Mouse (Mus musculus): ENCODE results near the gene Hspg2.

Hspg2 gene

DNA sequence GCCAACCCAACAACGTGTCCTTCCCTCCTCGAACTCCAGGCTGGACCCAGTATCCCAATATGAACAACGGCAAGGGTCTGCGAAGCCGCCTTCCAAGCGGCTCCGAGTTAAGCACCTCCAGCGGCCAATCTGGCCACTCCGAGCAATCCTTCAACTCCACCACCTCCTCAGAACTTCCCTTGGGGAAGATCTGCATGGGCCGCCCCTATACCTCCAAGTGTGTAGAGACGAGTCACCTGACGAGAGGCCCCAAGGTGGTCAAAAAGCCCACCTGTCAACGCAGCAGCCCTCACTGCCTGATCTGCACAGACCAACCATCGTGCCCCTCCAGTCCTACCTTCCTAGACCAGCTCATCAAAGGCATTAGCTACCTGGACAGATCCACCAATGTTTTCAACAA, 14.0 kb upstream of the Hspg2 start:
- CTCF ChIA-PET: interaction anchor here in 2 of 4 experiments (1.3 to 2.1 kb wide), 2 partner anchors 11 kb away, joined by 8 to 11 read pairs; no protein-coding TSS in a partner anchor
- POLR2A ChIA-PET: interaction anchor here in 2 of 4 experiments (0.6 to 1.6 kb wide), 3 partner anchors 12 to 774 kb away, joined by 3 to 4 read pairs (median 3); no protein-coding TSS in a partner anchor

DNA sequence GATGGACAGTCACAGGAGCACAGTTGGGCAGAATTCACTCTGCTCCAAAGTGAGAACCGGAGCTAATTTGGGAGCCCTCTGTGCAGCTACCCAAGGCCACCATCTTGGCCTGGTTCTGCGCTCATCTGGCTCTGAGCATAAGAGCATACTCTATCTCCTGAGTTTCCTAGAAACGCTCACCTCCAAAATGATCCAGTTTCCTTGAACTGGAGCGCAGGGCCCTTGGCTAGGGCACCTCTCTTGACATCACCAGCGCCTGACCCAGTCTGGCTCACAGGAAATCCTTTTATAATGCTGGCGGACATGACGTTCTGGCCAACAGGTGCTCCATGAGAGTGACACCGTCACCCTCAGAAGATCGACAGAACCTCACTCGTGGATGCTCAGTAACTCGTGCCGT, 12.0 kb upstream of the Hspg2 start:
- ChIA-PET POLR2A (interaction anchor here in 2 of 4 experiments (0.9 to 1.5 kb wide), 4 partner anchors 9 to 14 kb away, joined by 3 to 4 read pairs (median 3); partner anchors contain the start of gene Hspg2 (in 1 of the 2)), CTCF (interaction anchor here in 3 of 4 experiments (0.6 to 1.9 kb wide), 8 partner anchors 13 to 90 kb away, joined by 3 to 10 read pairs (median 4); no protein-coding TSS in a partner anchor)

DNA sequence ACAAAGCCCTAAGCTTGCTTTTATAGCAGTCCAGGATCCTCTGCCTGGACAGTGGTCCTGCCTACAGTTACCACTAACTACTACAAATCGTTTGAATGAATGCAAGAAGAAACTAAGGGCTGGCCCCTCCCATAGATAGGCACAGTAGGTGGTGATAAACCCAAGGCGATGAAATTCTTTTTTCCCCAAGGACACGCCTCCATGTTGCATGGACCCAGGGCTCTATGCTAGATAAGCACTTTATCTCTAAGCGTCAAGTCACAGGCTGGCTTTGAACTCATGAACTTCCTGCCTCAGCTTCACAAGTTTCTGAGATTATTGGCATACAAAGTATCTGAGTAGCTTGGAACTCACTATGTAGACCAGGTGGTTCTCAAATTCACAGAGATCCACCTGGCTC, 11.3 kb upstream of the Hspg2 start:
- POLR2A ChIA-PET: interaction anchor here in 2 of 4 experiments (0.5 to 3.5 kb wide), 6 partner anchors 10 to 140 kb away, joined by 3 to 17 read pairs (median 4); partner anchors contain the start of gene Hspg2 (in 1 of the 2)
- CTCF ChIA-PET: interaction anchor here (0.5 to 2.6 kb wide), 16 partner anchors 12 to 706 kb away, joined by 3 to 13 read pairs (median 4); no protein-coding TSS in a partner anchor

DNA sequence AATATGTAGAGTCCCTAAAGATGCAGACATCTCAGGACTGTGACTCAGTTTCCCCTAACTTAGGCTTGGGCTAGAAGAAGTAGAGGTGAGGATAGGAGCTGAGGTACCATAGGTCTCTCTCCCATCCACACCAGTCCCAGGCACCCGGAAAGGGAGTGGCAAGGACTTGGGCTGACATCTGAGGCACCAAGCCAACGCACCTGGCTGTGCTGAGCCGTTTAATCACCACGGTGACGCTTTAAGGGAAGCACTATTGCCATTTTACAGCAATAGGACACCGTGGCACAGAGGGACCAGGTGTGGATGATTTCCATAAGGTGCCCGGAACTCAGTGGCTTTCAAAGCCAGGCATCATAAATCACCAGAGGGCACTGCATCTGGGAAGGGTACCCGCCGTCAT, 10.3 kb upstream of the Hspg2 start:
- POLR2A ChIA-PET: interaction anchor here in 3 of 4 experiments (0.6 to 3.5 kb wide), 7 partner anchors 10 to 101 kb away, joined by 3 to 17 read pairs (median 5); partner anchors contain the start of genes Hspg2 (in 3 of the 3) and Cdc42 (in 1 of the 3)
- CTCF ChIA-PET: interaction anchor here in 3 of 4 experiments (0.6 to 2.6 kb wide), 10 partner anchors 14 to 409 kb away, joined by 3 to 10 read pairs (median 5); no protein-coding TSS in a partner anchor

DNA sequence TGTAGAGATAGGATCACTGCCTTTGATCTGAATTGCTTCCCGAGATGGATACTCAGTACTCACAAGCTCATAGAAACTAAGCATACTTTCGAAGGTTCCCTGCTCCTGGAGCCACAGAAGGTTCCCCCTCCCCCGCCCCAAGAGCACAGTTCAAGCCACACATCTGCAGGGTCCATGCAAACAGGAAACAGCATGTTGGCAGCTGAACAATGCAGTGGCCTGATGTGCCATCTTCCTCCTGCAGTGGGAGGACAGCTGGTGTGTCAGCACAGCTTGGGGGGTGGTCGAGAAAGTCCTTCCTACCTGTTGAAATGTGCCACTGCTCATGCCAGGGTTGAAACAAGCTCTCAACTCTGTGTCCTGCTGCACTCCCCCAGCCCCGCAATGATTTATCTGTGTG, 9.7 kb upstream of the Hspg2 start:
- CTCF ChIA-PET: interaction anchor here in 3 of 4 experiments (0.5 to 2.6 kb wide), 9 partner anchors 10 to 418 kb away, joined by 3 to 8 read pairs (median 4); partner anchors contain the start of gene Hspg2 (in 1 of the 3)
- POLR2A ChIA-PET: interaction anchor here in 3 of 4 experiments (0.6 to 3.5 kb wide), 6 partner anchors 9 to 101 kb away, joined by 3 to 17 read pairs (median 5); partner anchors contain the start of genes Hspg2 (in 3 of the 3) and Cdc42 (in 1 of the 3)

DNA sequence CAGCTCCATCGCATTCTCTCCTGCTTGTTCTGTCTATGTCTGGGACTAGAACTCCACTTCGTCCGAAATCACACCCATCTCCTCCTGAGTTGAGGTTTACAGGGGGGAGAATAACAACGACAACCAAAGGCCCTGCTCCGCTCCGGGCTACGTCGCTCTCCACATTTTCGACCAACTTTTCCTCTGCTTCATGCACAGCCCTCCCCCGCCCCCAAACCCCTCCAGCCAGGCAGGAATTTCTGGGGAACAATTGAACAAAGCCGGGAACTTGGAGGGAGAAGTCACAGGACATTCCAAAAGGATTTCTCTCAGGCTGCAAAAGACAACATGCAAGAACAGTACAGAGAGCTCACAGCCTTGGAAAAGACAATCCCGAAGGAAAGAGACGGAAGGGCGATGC, 7.9 kb upstream of the Hspg2 start:
- POLR2A ChIA-PET: interaction anchor here in 3 of 4 experiments (0.5 to 3.1 kb wide), 16 partner anchors 10 to 729 kb away, joined by 3 to 14 read pairs (median 4); no protein-coding TSS in a partner anchor
- CTCF ChIA-PET: interaction anchor here in 2 of 4 experiments (0.5 to 1.8 kb wide), 2 partner anchors 17 to 792 kb away, joined by 4 to 5 read pairs; no protein-coding TSS in a partner anchor

DNA sequence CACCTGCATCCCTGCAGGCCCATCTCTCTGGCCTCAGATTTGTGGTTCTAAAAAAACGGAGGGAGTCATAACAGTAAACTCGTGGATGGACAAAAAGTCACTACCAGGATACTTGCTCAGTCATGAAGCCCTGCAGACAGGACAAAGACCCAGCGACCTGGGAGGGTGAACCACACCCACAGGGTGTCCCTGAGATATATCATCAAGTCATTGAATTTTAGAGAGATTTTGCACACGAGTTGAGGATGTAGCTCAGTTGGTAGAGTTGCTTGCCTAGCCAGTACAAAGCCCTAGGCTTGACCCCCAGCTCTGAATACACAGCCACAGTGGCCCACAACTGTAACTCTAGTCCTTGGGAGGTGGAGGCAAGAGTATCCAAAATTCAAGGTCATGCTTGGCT, 7.4 kb upstream of the Hspg2 start:
- ChIA-PET POLR2A (interaction anchor here (0.5 to 3.1 kb wide), 21 partner anchors 9 to 1179 kb away, joined by 3 to 14 read pairs (median 4); partner anchors contain the start of gene Usp48 (in 1 of the 4)), CTCF (interaction anchor here (0.5 to 1.8 kb wide), 4 partner anchors 17 to 792 kb away, joined by 3 to 6 read pairs (median 4); no protein-coding TSS in a partner anchor)

DNA sequence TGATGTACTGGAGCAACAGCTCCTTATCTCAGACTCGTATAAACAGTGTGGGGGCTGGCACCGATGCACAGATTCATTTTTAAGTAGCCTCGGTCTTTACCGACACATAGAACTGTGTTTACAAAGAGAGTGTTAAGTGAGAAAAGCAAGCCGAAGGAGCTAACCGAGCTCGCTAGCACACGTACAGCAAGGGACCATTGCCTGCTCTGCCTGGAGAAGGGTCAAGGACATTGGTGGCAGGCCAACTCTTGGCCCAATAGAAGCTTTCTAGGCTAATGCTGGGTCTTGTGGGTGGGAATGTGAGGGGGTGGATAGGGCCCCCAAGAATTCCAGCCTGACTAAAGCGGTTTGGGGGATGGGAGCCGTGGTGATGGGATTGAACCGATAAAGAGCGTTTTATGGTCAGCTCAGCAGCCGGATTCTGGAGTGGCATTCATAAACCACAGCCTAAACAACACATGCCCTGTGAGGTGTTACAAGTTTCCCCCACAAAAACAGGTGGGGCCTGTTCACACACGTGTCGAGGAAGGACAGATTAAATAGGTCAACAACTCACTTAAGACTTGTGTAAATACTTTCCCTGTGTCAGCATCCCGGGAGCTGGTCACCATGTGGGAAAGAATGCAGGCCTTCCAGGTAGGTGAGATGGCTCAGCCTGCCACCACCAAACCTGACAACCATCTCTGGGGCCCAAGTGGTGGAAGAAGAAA, 6.4 kb upstream of the Hspg2 start:
- ChIA-PET POLR2A (interaction anchor here (0.5 to 3.1 kb wide), 25 partner anchors 8 to 1180 kb away, joined by 3 to 14 read pairs (median 3); partner anchors contain the start of gene Usp48 (in 1 of the 4)), CTCF (interaction anchor here in 3 of 4 experiments (0.6 to 1.8 kb wide), 5 partner anchors 18 to 56 kb away, joined by 3 to 6 read pairs (median 3); no protein-coding TSS in a partner anchor)

DNA sequence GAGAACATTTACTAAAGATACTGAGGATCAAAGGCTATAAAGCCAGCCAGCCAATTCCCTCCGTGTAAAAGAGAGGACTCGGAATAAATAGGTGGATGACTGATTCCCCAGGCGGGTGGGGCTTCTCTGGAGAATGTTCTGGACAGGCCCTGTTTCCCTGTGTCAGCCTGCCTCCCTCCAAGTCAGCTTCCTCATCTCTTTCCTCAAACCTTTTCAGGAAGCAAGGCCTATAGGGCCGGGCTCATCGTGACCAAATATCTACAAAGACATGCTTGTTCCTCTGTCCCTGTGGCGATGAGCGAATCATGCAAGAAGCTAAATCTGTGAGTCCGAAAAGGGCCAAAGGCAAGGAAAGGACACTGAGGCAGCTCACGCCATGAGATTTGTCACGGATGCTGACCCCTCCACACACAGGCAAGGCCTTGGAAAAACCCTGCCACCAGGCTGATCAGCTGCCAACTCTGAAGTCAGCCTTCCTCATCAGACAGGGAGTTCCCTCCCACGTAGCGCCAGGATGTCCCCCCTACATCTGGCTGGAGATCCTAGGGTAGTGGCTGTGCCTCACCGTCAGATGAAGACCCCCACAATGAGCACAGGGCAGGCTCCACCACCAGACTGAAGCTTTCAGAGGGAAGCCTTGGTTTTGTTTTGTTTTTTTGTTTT, 3.3 kb upstream of the Hspg2 start:
- ChIA-PET CTCF (interaction anchor here in 2 of 4 experiments (0.6 to 1.3 kb wide), 3 partner anchors 22 to 211 kb away, joined by 3 to 4 read pairs (median 3); no protein-coding TSS in a partner anchor), POLR2A (interaction anchor here in 3 of 4 experiments (0.6 to 1.9 kb wide), 9 partner anchors 11 to 418 kb away, joined by 3 to 7 read pairs (median 4); no protein-coding TSS in a partner anchor)

DNA sequence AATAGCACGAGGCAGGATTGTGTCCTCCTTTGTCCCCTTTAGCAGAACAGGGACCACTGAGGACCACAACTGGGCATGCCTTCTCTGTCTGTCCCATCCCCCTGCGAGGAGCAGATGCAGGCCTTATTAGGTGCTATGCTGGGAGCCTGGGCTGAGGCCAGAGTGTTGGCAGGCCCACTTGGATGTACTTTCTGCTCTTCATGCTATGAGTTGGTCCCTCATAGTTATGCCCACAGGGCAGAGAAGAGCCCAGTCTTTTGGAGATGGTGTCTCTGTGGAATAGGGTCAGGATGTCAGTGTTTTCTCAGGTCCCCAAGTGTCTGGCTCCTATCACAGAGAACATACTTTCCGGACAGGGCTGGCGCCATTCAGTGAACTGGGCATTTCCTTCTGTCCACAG, 1.6 kb upstream of the Hspg2 start:
- CTCF ChIA-PET: no interaction called here
- POLR2A ChIA-PET: interaction anchor here in 3 of 4 experiments (0.6 to 4.7 kb wide), 6 partner anchors 13 to 396 kb away, joined by 3 to 24 read pairs (median 4); partner anchors contain the start of gene Usp48 (in 1 of the 3)

DNA sequence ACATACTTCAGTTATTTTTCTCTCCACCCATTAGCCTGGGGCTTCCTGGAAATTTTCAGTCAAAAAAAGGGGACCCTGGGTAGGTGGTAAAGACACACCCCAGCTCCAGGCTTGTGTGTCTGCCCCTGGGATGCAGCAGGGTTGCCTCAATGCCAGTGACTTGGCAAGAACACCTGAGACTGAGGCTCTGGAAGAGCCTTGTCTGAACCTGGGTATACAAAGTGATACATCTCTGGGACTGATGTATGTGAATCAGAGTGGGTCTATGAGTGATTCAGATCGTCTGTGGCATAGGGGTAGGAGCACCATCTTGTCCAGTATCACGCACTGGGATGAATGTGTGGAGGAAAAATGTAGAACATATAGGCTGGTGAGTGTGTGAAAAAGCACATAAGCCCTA, 1.0 kb upstream of the Hspg2 start:
- CTCF ChIA-PET: interaction anchor here in 2 of 4 experiments (1.4 to 2.0 kb wide), 4 partner anchors 24 to 255 kb away, joined by 3 to 7 read pairs (median 5); no protein-coding TSS in a partner anchor
- POLR2A ChIA-PET: interaction anchor here in 3 of 4 experiments (0.6 to 4.7 kb wide), 36 partner anchors 8 to 1050 kb away, joined by 3 to 30 read pairs (median 4); partner anchors contain the start of genes Usp48 (in 2 of the 3) and Zbtb40 (in 1 of the 3)

DNA sequence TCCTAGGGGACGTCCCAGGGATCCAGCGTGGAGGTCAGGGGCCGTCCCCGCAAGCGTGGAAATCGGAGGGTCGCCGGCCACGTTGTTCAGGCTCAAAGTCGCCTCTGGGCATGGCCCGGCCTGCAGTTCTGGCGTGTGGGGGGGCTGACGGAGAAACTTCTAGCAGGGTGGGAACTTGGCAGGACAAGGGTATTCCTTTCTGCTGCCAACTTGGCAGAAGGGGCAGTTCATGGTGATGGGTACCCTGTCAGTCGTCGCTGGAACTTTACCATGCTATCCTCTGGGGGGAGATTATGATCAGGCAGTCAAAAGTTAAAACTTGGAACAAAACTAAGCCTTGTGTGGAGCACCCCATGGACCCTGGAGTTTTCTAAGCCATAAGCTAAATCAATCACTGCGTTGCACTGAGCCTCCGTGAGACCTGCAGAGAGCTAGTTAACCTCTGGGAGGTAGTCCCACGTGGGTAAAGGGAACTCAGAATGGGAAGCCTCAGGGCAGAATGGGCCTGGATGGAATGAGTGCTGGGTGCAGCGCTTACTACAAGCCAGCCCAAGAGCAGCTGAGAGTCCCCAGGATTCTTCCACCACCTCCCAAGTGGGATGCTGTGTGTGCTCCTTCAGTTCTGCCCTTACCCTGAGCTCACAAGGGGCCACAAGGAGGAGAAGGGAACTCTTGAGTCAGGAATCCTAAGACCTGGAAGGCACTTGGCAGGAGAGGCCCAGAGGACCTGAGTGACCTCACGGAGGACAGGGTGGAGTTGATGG, 694 bp downstream of the Hspg2 start:
- POLR2A ChIA-PET: interaction anchor here in 3 of 4 experiments (0.8 to 4.7 kb wide), 46 partner anchors 8 to 631 kb away, joined by 3 to 30 read pairs (median 6); partner anchors contain the start of gene Usp48 (in 2 of the 3)
- CTCF ChIA-PET: interaction anchor here in 3 of 4 experiments (0.5 to 2.1 kb wide), 11 partner anchors 12 to 876 kb away, joined by 3 to 11 read pairs (median 4); no protein-coding TSS in a partner anchor

DNA sequence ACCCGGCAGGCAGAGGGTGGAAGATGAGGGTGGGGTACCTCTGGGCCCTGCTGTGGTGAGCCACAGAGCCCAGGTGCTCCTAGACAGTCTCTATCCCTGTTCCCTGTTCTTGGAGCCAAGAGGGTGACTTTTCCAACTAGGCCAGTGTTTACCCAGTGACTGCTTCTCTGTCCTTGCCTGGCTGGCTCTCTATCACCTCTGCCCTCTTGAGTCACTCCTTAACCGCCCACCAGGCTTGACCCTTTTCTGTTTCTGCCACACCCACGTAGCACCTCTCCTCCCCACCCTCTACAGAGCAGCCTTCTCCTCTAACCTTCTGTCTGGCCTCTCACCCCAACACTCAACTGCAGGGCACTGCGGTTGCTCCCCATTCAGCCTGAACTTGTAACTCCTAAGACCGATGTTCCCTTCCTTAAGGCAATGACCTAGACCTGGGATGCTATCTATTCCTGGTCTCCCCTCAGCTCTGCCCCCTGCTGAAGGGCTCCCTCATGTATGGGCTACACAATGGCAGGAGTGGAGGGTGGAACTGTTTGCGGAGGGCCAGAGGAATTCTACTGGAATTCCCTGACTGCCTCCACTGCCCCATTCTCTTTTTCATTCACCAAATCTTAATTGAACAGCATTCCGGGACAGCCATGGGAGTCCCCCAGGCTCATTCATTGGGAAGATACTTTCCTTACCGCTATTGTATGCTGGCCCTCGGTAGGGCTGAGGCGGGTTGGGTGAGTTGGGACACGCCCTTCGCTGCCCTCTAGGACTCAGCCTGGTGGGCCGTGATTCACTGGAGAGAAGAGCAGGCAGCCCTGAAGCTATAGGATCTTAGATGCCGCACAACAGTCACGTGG, 1.5 kb downstream of the Hspg2 start:
- POLR2A ChIA-PET: interaction anchor here in 3 of 4 experiments (0.6 to 4.7 kb wide), 41 partner anchors 8 to 269 kb away, joined by 3 to 30 read pairs (median 5); partner anchors contain the start of gene Usp48 (in 2 of the 3)
- CTCF ChIA-PET: interaction anchor here in 3 of 4 experiments (0.5 to 2.1 kb wide), 7 partner anchors 13 to 522 kb away, joined by 3 to 10 read pairs (median 3); no protein-coding TSS in a partner anchor

DNA sequence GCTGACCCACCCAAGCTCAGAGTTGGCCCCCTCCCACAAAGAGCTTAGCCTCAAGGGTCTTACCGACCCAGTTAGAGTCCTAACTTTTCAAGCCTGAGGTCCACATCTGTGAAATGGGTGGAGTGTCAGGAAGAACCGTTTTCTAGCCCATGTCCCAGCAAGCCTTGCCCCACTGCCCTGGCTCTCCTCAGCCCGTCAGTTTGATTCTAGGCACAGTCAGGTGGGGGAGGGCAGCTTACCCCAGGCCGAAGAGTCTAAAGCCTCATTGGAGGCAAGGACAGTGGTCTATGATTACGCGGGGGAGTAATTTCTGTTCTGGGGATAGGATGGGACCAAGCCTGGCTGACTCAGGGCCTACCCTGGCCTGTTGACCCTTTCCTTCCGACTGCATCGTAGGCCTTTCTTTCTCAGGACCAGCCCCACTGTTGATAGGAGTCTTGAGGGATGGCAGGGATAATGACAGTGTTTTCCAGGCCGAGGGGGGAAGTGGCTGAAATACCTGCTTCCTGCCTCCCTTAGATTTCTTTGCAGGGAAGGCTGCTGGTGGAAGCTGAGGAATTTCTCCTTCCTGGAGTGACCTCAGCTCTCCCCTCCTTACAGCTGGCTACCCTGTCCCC, 2.2 kb downstream of the Hspg2 start:
- CTCF ChIA-PET: interaction anchor here in 3 of 4 experiments (0.6 to 2.1 kb wide), 6 partner anchors 18 to 522 kb away, joined by 3 to 10 read pairs (median 3); no protein-coding TSS in a partner anchor
- POLR2A ChIA-PET: interaction anchor here in 3 of 4 experiments (0.6 to 4.7 kb wide), 29 partner anchors 8 to 269 kb away, joined by 3 to 30 read pairs (median 5); partner anchors contain the start of gene Usp48 (in 2 of the 3)

DNA sequence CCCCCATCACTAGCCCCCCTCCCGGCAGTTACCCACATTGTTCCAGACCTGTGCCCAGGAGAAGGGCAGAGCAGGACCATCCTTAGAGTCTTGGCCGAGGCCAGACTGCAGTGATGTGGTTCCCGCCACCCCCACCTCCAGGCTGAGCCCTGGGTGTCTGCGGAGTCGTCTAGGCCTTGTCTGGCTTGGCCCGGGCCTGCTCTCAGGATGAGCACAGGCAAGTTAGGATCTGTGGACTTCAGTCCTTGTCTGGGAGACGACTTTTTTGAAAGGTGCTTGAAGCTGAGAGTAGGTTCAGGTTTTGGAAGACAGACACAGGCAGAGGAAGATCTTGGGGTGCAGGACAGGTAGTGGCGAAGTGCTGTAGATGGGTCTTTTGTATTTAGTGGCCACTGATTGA, 2.8 kb downstream of the Hspg2 start:
- CTCF ChIA-PET: interaction anchor here in 3 of 4 experiments (0.6 to 2.1 kb wide), 3 partner anchors 17 to 77 kb away, joined by 3 to 10 read pairs (median 3); no protein-coding TSS in a partner anchor
- POLR2A ChIA-PET: interaction anchor here in 3 of 4 experiments (1.0 to 4.1 kb wide), 12 partner anchors 10 to 195 kb away, joined by 3 to 30 read pairs (median 12); partner anchors contain the start of gene Usp48 (in 1 of the 3)

Measured in embryonic stem cell, embryonic (primary cell).